Mouse (Mus musculus) limb, embryonic 13.5 days (tissue): ENCODE measurements around the gene Exoc6b. TPM values are rescaled to one million over a fixed set of nuclear protein-coding genes. Genes with fewer than 3 reads are reported as not detected.
A peak's percentile ranks its signal among the peaks of the same experiment; 100 is the strongest.

Experiments
- ATAC-seq: fragments of 200-750 bp; cut with Nextera tagmentation; 2 replicates; pipeline ENCODE4 v1.8.0; 2017; ENCODE audit warnings: low read depth, moderate number of reproducible peaks, moderate TSS enrichment; ENCODE audit not compliant: low FRiP score
- H3K27ac ChIP-seq: fragments of 300-500 bp; sonication (generic); 2 replicates; pipeline ENCODE4 v1.5.1; 2015; ENCODE audit warnings: inconsistent platforms, mild to moderate bottlenecking, moderate library complexity
- H3K27me3 ChIP-seq: fragments of 300-500 bp; sonication (generic); 2 replicates; pipeline ENCODE4 v1.6.1; 2015; ENCODE audit warnings: mild to moderate bottlenecking, inconsistent platforms
- H3K36me3 ChIP-seq: fragments of 300-500 bp; sonication (generic); 2 replicates; pipeline ENCODE4 v1.6.1; 2015; ENCODE audit warnings: inconsistent platforms, mild to moderate bottlenecking, moderate library complexity
- H3K4me1 ChIP-seq: fragments of 300-500 bp; sonication (generic); 2 replicates; pipeline ENCODE4 v1.6.1; 2015; ENCODE audit warnings: inconsistent platforms
- H3K4me2 ChIP-seq: fragments of 300-500 bp; sonication (generic); replicated peaks from 2 replicates; pipeline ENCODE4 v1.6.1; 2015; ENCODE audit warnings: inconsistent platforms, mild to moderate bottlenecking, moderate library complexity
- H3K4me3 ChIP-seq: fragments of 300-500 bp; sonication (generic); 2 replicates; pipeline ENCODE4 v1.5.1; 2015; ENCODE audit warnings: moderate library complexity, mild to moderate bottlenecking, inconsistent platforms
- H3K9ac ChIP-seq: fragments of 300-500 bp; sonication (generic); 2 replicates; pipeline ENCODE4 v1.6.1; 2015; ENCODE audit warnings: mild to moderate bottlenecking, inconsistent platforms
- H3K9me3 ChIP-seq: fragments of 300-500 bp; sonication (generic); 2 replicates; pipeline ENCODE4 v1.6.1; 2016; ENCODE audit warnings: inconsistent platforms
- WGBS: fragments of 180-500 bp; shearing (Covaris S2); methylation state at CpG from one replicate; pipeline ENCODE4 v1.1.7; 2015; 5-methylcytosine and 5-hydroxymethylcytosine counted together
- polyA plus RNA-seq: library from polyadenylated mRNA; unstranded; fragments of >200 nt; fragmentation: Nextera tagmentation; extraction: Ambion mirVana; gene quantifications from 2 replicates; pipeline ENCODE4 v1.2.1, GENCODE M21; 2015

Exoc6b gene
- polyA plus RNA-seq, 1 experiment from 2014 or later, result 40.1 TPM

DNA sequence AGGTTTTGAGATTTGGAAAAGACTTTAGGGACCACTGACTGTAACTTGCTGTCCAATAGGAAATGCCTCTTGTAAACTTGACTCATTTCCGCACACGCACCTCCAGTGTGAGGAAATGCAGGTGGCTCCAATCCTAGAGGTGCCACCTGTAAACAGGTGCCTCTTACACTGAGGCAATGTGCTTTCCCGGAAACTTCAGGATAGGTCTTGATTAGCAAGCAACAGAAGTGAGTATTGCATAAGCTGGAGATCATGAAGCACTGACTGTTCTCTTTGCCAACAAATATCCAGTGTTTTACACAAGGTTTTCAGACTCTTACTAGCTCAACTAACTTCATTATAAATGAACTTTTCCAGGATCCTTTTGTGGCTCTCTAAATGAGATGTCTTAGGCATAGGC, 377.4 kb downstream of the Exoc6b start:
- Histone ChIP-seq H3K4me2 (no peak overlapping the region), H3K9me3 (no peaks in the 10 kb centered on the region), H3K9ac (no peak overlapping the region), H3K27ac (no peak overlapping the region), H3K4me1 (peaks cover 3% of the 10 kb centered on the region; the same call in 1 of the 2 replicates), H3K4me3 (no peak overlapping the region), H3K36me3 (no peaks in the 10 kb centered on the region), H3K27me3 (no peaks in the 10 kb centered on the region)
- ATAC-seq, result no peak
- 78% methylated on average over 3 of the region's 3 CpGs for WGBS

DNA sequence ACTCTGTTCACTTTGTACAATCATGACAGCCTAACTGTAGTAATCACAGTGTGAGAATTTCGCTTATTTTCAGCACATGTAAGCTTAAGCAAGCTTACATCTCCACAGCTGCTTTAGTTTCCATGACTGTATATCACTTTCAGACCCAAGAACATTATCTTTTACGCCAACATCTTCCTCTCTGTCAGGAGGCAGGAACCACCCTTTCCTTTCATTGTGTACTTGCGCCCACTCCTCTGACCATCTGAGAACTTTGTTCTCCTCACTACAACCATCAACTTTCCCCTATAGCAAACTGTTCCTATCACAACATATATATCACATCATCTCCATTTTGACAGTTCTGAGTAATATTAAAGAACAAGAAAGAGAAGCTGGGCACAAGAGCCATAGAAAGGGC, 391.5 kb downstream of the Exoc6b start:
- H3K4me3 ChIP-seq, result no peak overlapping the region
- H3K9me3 ChIP-seq, result peaks cover 8% of the 10 kb centered on the region; the same call in 1 of the 2 replicates
- no peak overlapping the region for H3K4me2 ChIP-seq
- no peaks in the 10 kb centered on the region for H3K27me3 ChIP-seq
- H3K4me1 ChIP-seq, result no peaks in the 10 kb centered on the region
- no peak overlapping the region for H3K27ac ChIP-seq
- peaks cover 3% of the 10 kb centered on the region; the same call in 1 of the 2 replicates for H3K36me3 ChIP-seq
- no peak overlapping the region for H3K9ac ChIP-seq
- ATAC-seq, result no peak
- WGBS, result 87% methylated on average over 3 of the region's 3 CpGs

DNA sequence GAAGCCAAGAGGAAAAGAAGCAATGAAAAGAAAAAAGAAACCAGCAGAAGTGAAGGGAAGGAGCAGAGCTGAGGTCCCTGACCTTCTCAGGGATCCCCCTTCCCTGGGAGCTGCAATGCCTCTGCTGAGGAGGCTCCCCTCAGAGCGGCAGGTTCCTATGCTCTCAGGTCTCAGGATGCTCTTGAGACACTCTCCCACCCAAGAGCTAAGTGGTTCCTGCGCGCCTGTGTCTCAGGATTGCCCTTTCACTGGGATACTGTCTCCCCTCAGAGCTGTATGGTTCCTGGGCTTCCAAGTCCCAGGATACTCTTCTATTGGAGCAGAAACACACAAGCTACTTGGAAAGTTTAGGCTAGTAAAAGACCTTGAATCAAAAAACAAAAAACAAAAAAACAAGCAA, 394.4 kb downstream of the Exoc6b start:
- 93% methylated on average over 3 of the region's 3 CpGs for WGBS
- ATAC-seq, result no peak
- no peak overlapping the region for H3K27ac ChIP-seq
- no peak overlapping the region for H3K4me3 ChIP-seq
- H3K4me1 ChIP-seq, result no peaks in the 10 kb centered on the region
- no peak overlapping the region for H3K4me2 ChIP-seq
- H3K36me3 ChIP-seq, result peaks cover 7% of the 10 kb centered on the region; the same call in 1 of the 2 replicates
- no peak overlapping the region for H3K9ac ChIP-seq
- no peaks in the 10 kb centered on the region for H3K27me3 ChIP-seq
- H3K9me3 ChIP-seq, result peaks cover 24% of the 10 kb centered on the region; the same call in 1 of the 2 replicates

DNA sequence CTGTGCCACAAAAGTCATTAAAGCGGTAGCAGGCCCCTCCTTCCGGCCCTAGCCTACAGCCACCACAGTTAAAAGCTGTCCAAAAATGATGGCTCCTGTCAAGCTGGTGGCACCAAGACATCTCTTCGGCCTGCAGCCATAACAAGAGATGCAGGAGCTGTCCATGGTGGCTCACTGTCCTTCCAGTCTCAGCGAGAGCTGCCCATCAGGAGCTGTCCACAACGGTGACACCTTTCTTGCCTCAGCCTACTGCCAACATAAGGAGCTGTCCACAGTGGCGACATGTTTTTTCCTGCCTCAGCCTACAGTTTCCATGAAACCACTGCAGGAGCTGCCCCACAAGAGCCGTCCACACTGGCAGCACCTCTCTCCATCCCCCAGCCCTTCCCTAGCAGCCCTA, 395.2 kb downstream of the Exoc6b start:
- H3K27ac ChIP-seq, result no peak overlapping the region
- 84% methylated on average over 7 of the region's 7 CpGs for whole genome bisulfite sequencing
- H3K4me2 ChIP-seq, result no peak overlapping the region
- no peaks in the 10 kb centered on the region for H3K27me3 ChIP-seq
- peaks cover 24% of the 10 kb centered on the region; the same call in 1 of the 2 replicates for H3K9me3 ChIP-seq
- no peaks in the 10 kb centered on the region for H3K4me1 ChIP-seq
- H3K4me3 ChIP-seq, result no peak overlapping the region
- H3K9ac ChIP-seq, result no peak overlapping the region
- peaks cover 7% of the 10 kb centered on the region; the same call in 1 of the 2 replicates for H3K36me3 ChIP-seq
- ATAC-seq, result no peak

DNA sequence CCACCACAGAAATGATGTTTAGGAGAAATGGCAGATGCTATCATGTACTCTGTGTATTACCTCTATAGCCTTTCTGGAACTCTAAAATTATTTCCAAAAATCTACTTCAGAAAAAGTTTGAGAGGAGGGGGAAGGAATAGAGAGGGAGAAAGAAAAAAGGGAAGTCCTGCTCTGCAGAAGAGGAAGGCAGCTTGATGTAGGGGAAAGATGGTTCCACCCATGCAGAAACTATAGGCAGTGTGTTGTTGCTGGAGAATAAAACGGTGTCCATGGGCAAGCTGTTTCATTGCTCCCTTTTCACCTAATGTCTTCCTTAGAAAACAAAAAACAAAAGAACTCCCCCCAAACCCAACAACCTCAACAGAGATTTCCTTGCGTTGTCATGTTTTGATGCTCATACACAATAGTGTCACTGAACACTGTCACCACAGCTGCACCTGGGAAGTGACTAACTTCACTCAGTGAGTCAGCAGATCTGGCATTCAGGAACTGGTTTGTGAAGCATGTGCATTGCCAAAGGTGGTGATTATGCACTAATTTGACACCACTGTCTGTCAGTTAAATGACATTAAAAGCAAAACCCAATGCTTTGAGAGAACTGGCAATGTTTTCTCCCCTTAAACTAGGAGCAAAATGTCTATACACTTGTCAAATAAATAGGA, 407.7 kb downstream of the Exoc6b start:
- Histone ChIP-seq H3K27me3 (no peaks in the 10 kb centered on the region), H3K4me1 (peaks cover 10% of the 10 kb centered on the region), H3K4me2 (no peak overlapping the region), H3K36me3 (no peaks in the 10 kb centered on the region), H3K9ac (no peak overlapping the region), H3K27ac (no peak overlapping the region), H3K4me3 (no peak overlapping the region), H3K9me3 (no peaks in the 10 kb centered on the region)
- WGBS, result 88% methylated on average over 2 of the region's 2 CpGs
- ATAC-seq, result no peak

DNA sequence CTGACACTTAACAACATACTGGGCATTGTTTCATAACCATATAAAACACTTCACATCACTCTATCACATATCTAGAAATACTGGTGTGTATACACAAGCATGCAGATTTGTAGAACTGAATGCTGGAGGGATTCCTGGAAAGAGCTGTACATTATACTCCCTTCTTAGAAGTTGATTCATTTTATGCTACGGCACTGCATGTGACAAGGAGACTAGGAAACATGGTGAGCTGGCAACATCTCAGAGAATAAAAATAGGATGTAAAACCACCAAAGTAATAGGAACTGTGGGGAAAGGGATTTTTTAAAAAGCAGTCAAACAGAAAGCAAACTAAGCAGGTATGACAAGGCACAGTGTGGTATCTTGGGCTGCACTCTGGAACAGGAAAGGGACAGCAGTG, 408.3 kb downstream of the Exoc6b start:
- no peak for ATAC-seq
- Histone ChIP-seq H3K36me3 (no peaks in the 10 kb centered on the region), H3K9ac (no peak overlapping the region), H3K27me3 (no peaks in the 10 kb centered on the region), H3K4me1 (peaks cover 16% of the 10 kb centered on the region), H3K27ac (no peak overlapping the region), H3K9me3 (no peaks in the 10 kb centered on the region), H3K4me2 (no peak overlapping the region), H3K4me3 (no peak overlapping the region)
- 76% methylated on average over 1 of the region's 1 CpGs for WGBS

DNA sequence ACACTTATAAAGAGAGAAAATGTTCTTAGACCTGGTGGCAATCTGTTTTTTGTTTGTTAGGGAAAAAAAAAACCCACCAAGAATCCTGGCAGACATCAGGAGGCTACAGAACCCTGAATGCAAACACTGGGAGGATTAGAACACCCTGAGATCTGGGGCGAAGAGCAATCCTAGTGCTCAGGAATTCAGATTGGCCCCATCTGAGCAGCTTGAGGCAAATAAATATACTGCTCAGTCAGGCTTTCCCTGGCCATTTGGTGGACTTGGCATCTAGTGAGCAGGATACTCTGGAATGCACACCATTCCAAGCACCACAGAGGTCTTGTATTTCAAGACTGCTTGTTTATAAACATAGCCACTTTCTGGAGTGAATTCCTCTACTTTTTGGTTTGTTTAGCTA, 412.2 kb downstream of the Exoc6b start:
- Histone ChIP-seq H3K9me3 (no peaks in the 10 kb centered on the region), H3K27ac (no peak overlapping the region), H3K4me1 (peaks cover 29% of the 10 kb centered on the region), H3K27me3 (no peaks in the 10 kb centered on the region), H3K4me3 (no peak overlapping the region), H3K4me2 (no peak overlapping the region), H3K36me3 (no peaks in the 10 kb centered on the region), H3K9ac (no peak overlapping the region)
- 12% methylated on average over 1 of the region's 1 CpGs for WGBS
- 0 out of 2 replicates have a peak, but pooled peaks have one; percentile 36 for ATAC-seq

DNA sequence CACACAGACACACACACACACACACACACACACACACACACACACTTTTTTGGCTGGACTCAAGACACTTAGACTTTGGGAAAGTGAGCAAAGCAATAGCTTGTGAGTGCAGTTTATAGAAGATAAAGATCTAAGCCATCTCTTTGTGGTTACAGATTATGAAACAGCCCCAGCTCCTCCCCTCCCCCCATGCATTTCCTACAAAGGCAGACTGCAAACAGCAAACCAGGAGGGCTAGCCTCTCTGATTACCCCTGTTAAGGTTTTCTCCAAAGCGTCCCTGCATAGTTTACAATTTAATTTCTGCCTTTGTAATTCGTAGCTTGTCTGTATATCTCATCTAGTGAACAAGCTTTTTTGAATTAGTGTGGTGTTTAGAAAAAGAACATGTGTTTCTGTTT, 412.6 kb downstream of the Exoc6b start:
- H3K27ac ChIP-seq, result no peak overlapping the region
- 8% methylated on average over 2 of the region's 2 CpGs for WGBS
- H3K36me3 ChIP-seq, result no peaks in the 10 kb centered on the region
- no peak for ATAC-seq
- no peaks in the 10 kb centered on the region for H3K9me3 ChIP-seq
- peaks cover 29% of the 10 kb centered on the region for H3K4me1 ChIP-seq
- H3K4me3 ChIP-seq, result no peak overlapping the region
- no peak overlapping the region for H3K9ac ChIP-seq
- no peaks in the 10 kb centered on the region for H3K27me3 ChIP-seq
- no peak overlapping the region for H3K4me2 ChIP-seq

DNA sequence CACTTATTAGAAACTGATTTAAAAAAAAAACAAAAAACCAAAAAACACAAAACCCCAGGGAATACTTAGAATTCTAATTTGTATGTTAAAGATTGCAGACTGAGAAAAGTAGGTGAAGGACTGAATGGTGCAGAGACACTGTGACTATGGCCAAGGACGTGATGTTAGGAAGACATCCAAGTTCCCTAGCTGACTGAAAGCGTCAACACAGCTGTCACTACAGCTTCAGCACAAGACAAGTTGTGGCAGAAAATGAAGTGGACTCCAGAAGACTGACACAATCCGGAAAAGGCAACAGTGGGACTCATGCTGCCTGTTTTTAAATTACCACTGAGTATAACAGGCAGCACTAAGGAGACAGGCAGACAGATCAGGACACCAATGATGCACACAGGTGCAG, 417.4 kb downstream of the Exoc6b start:
- WGBS, result 83% methylated on average over 3 of the region's 3 CpGs
- Histone ChIP-seq H3K9me3 (no peaks in the 10 kb centered on the region), H3K4me2 (no peak overlapping the region), H3K36me3 (no peaks in the 10 kb centered on the region), H3K4me3 (no peak overlapping the region), H3K27me3 (no peaks in the 10 kb centered on the region), H3K27ac (no peak overlapping the region), H3K9ac (no peak overlapping the region), H3K4me1 (peaks cover 36% of the 10 kb centered on the region)
- no peak for ATAC-seq

DNA sequence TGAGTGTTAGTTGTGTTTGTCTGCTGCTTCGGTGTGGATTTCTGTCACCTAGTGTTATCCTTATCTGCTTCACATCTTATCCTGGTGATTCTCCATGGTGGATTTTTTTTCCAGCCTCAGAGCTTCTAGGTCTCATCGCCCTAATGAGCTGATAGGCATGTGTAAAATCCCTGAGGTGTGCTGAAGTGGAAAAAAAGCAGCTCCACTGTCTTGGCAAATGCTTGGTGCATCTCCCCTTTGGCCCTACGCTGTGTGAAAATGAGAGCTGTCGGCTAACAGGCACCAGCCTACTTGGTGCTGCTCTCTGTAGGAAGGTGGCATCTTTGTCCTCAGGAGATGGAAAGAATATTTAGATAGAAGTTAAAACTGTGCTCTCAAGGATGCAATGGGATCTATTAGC, 422.1 kb downstream of the Exoc6b start:
- no peak for ATAC-seq
- no peak overlapping the region for H3K27ac ChIP-seq
- no peaks in the 10 kb centered on the region for H3K9me3 ChIP-seq
- no peaks in the 10 kb centered on the region for H3K27me3 ChIP-seq
- no peak overlapping the region for H3K4me2 ChIP-seq
- no peaks in the 10 kb centered on the region for H3K36me3 ChIP-seq
- 69% methylated on average over 4 of the region's 4 CpGs for WGBS
- no peak overlapping the region for H3K9ac ChIP-seq
- no peak overlapping the region for H3K4me3 ChIP-seq
- H3K4me1 ChIP-seq, result peaks cover 26% of the 10 kb centered on the region

DNA sequence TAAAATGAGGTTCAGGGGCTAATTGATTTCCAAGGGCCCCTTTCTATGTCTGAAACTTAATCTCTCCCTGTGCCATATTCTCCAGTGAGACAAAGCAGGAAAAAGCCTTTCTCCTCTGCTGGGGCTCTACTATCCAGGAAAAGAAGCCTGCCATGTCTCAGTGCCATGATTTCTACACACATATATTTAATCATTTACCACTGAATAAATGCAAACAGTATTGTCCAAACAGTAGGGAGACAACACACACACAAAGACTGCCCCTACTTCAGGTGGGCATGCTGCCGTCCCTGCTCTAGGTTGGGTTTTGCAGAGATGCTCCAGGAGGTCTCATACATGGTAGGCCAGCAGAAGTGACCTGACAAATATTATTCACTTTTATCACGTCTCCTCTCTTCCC, 422.6 kb downstream of the Exoc6b start:
- no peak overlapping the region for H3K4me3 ChIP-seq

DNA sequence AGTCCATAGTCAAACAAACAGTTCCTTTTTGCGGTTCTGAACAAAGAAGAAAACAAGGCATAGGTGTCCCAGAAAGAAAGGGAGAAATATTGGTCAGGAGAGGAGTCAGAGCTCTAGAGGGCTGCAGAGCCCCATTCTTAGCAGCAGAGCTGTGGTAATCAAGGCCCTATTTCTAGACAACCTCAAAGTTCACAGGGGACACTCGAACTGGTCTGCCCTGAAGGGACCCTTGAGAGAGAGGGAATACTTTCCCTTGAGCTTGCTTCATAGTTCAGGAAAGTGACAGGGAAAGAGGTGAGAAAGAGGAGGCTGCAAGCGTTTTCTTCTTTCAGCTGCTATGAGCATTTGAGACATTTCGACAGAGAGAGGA, 428.3 kb downstream of the Exoc6b start:
- no peaks in the 10 kb centered on the region for H3K9me3 ChIP-seq
- H3K9ac ChIP-seq, result no peak overlapping the region
- H3K36me3 ChIP-seq, result no peaks in the 10 kb centered on the region
- no peak overlapping the region for H3K4me2 ChIP-seq
- H3K27ac ChIP-seq, result no peak overlapping the region
- H3K4me1 ChIP-seq, result peaks cover 3% of the 10 kb centered on the region
- H3K4me3 ChIP-seq, result no peak overlapping the region
- WGBS, result 62% methylated on average over 4 of the region's 4 CpGs
- H3K27me3 ChIP-seq, result no peaks in the 10 kb centered on the region
- ATAC-seq, result no peak

More for the DNA sequence above, 422.6 kb downstream of the Exoc6b start:
- H3K27me3 ChIP-seq, result no peaks in the 10 kb centered on the region
- ATAC-seq, result no peak
- no peaks in the 10 kb centered on the region for H3K36me3 ChIP-seq
- no peaks in the 10 kb centered on the region for H3K9me3 ChIP-seq
- no peak overlapping the region for H3K4me2 ChIP-seq
- 70% methylated on average over 2 of the region's 2 CpGs for WGBS
- H3K27ac ChIP-seq, result no peak overlapping the region
- H3K4me1 ChIP-seq, result peaks cover 26% of the 10 kb centered on the region
- H3K9ac ChIP-seq, result no peak overlapping the region
